Mouse (Mus musculus) cerebellum, adult 2 months (tissue): Measurements from ENCODE around the gene Gm45799.

ENCODE experiments used
- CTCF ChIP-seq: fragments of 200-500 bp; IDR thresholded peaks from 2 replicates; pipeline ENCODE4 v1.5.1; 2011; ENCODE audit warnings: low read depth, mild to moderate bottlenecking, control low read depth, low read length, moderate library complexity, borderline replicate concordance; ENCODE audit not compliant: insufficient read depth
- POLR2A ChIP-seq: fragments of 200-500 bp; IDR thresholded peaks from 2 replicates; pipeline ENCODE4 v1.6.1; 2011; ENCODE audit warnings: low read length, control low read depth, borderline replicate concordance; ENCODE audit not compliant: insufficient read depth

DNA sequence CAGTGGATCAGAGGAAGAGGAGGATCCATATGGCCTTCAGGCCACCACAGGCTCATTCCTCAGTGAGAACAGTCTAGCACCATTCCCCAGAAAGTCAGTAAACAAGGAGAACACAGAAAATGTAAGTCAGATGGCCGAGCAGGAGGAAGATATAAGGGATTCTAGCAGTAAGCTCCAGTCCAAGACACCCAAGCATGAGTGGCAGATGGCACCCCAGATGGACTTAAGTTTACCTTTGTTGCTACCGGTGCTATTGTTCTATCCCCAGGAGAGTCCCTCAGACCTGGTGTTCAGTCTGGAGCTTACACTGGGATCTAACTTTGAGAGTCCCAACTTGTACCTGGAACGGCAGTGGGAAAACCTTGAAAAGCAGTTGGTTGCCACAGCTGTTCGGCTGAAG is 63.5 kb downstream of the Gm45799 start:
- TF ChIP-seq CTCF (no peak), POLR2A (no peak)
